ENCODE assay signal across 11 mouse cellular contexts in the genomic region with DNA sequence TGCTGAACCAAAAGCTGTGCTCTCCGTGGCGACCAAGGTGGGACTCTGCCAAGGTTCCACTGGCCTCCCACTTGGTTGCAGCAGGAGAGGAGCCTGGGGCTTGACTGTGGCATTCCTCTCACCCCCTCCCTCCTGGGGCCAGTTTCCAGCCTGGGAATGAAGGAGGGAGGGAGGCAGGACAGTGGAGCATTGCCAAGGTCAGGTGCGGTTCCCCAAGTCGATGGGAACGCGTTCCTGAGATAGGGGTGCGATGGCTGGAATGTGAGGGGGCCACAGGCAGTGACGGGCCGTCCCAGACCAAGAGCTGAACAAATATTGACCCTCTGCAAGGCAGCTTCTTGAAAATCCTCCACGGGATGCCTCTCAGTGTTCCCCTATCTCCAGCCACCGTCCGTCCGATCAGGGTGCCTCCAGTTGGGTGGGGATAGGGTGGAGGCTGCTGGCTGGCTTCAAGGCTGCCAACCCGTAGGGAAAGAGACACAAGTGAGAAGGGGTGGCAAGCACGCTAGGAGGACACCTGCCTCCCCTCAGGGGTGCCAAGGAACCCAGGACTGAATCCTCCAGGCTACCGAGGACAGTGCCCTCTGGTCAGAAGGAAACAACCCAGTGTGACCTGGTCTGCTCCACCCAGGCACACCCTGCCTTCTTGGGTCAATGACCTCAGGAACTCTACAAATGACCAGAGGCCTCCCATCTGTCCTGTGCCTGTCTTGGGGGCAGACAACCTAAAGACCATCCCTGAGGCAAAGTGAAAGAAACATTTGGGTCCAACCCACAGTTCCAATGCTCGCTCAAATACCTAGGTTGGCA.
A peak's percentile ranks its signal among the peaks of the same experiment; 100 is the strongest.
DNase-seq lines count a peak whose midpoint lies in the region; ATAC-seq and TF ChIP-seq lines count a peak whose summit lies in the region.
"Had no signal": no experiment of that assay in that cellular context is flagged by ENCODE, and none has a peak within 500 bp of the region (broad histone marks: within the 10 kb centered on the region; RNA-seq: fewer than 3 reads in every experiment).

No protein-coding gene starts in this region.

- H3K9me3 ChIP-seq in forebrain, embryonic 10.5 days = no peaks in the 10 kb centered on the region
- no peaks in the 10 kb centered on the region for H3K9me3 ChIP-seq in forebrain, embryonic 16.5 days (ENCODE audit: control insufficient read depth, low read length)
- H3K9me3 ChIP-seq in lung, embryonic 16.5 days (ENCODE audit: control insufficient read depth, low read length) = no peaks in the 10 kb centered on the region
- H3K9me3 ChIP-seq: hindbrain, embryonic 12.5 days; neural tube, embryonic 12.5 days had no signal

- H3K27me3 ChIP-seq in forebrain, embryonic 10.5 days (ENCODE audit: poor library complexity, severe bottlenecking) = no peaks in the 10 kb centered on the region
- H3K27me3 ChIP-seq in forebrain, embryonic 16.5 days (replicated peaks; ENCODE audit: control insufficient read depth, insufficient read depth, low read length) = no peaks in the 10 kb centered on the region
- H3K27me3 ChIP-seq in lung, embryonic 16.5 days (ENCODE audit: control insufficient read depth, insufficient read depth, low read depth, low read length) = no peaks in the 10 kb centered on the region
- no peaks in the 10 kb centered on the region for H3K27me3 ChIP-seq in thymus, adult 2 months (ENCODE audit: control insufficient read depth, insufficient read depth, low read length)
- H3K27me3 ChIP-seq: hindbrain, embryonic 12.5 days; neural tube, embryonic 12.5 days had no signal

- no peak overlapping the region for H3K9ac ChIP-seq in forebrain, embryonic 16.5 days (replicated peaks; ENCODE audit: low read depth, low read length)
- H3K9ac ChIP-seq in lung, embryonic 16.5 days (ENCODE audit: low read length) = no peak overlapping the region
- H3K9ac ChIP-seq: hindbrain, embryonic 12.5 days; neural tube, embryonic 12.5 days had no signal

- no peaks in the 10 kb centered on the region for H3K36me3 ChIP-seq in forebrain, embryonic 10.5 days (replicated peaks)
- H3K36me3 ChIP-seq in forebrain, embryonic 16.5 days (ENCODE audit: control insufficient read depth, insufficient read depth) = no peaks in the 10 kb centered on the region
- H3K36me3 ChIP-seq in lung, embryonic 16.5 days (ENCODE audit: control insufficient read depth, insufficient read depth, low read length) = no peaks in the 10 kb centered on the region
- no peaks in the 10 kb centered on the region for H3K36me3 ChIP-seq in thymus, adult 2 months (ENCODE audit: control insufficient read depth, insufficient read depth, low read length)
- H3K36me3 ChIP-seq: hindbrain, embryonic 12.5 days; neural tube, embryonic 12.5 days had no signal

- DNase-seq in forebrain, embryonic 10.5 days (ENCODE audit: extremely low spot score, low spot score) = no peak
- peak; percentile 41 for DNase-seq in c-Kit-positive CD71-positive TER-119-positive erythroid progenitor cells, embryonic 14.5 days (ENCODE audit: low spot score)
- DNase-seq in liver = peak; percentile 64
- DNase-seq in cerebellum, postnatal 25 days = no peak
- no peak for DNase-seq in thymus, adult 2 months
- DNase-seq: cerebellum, postnatal 10 days had no signal

- peaks cover 33% of the 10 kb centered on the region for H3K4me1 ChIP-seq in forebrain, embryonic 10.5 days
- no peaks in the 10 kb centered on the region for H3K4me1 ChIP-seq in forebrain, embryonic 16.5 days (replicated peaks; ENCODE audit: control insufficient read depth, insufficient read depth, low read length)
- H3K4me1 ChIP-seq in lung, embryonic 16.5 days (replicated peaks; ENCODE audit: control insufficient read depth, insufficient read depth, low read length) = peaks cover 25% of the 10 kb centered on the region
- 0 out of 2 replicates have a peak, but pooled peaks cover 4% of the 10 kb centered on the region for H3K4me1 ChIP-seq in thymus, adult 2 months (replicated peaks; ENCODE audit: control insufficient read depth, insufficient read depth, low read length)

- no peak overlapping the region for H3K4me3 ChIP-seq in forebrain, embryonic 10.5 days
- no peak overlapping the region for H3K4me3 ChIP-seq in forebrain, embryonic 16.5 days (replicated peaks; ENCODE audit: low read length)
- no peak overlapping the region for H3K4me3 ChIP-seq in lung, embryonic 16.5 days (ENCODE audit: low read length)
- no peak overlapping the region for H3K4me3 ChIP-seq in thymus, adult 2 months (ENCODE audit: control insufficient read depth, insufficient read depth, low read length)
- H3K4me3 ChIP-seq: hindbrain, embryonic 12.5 days; neural tube, embryonic 12.5 days had no signal

- TF ChIP-seq POLR2A in thymus, adult 2 months (IDR thresholded peaks at IDR 0.05; ENCODE audit: control insufficient read depth, extremely low read depth, insufficient read depth, low read length, poor library complexity) = no peak

- H3K4me2 ChIP-seq in forebrain, embryonic 16.5 days (ENCODE audit: low read length) = no peak overlapping the region
- H3K4me2 ChIP-seq in lung, embryonic 16.5 days (ENCODE audit: low read depth, low read length) = no peak overlapping the region
- H3K4me2 ChIP-seq: hindbrain, embryonic 12.5 days; neural tube, embryonic 12.5 days had no signal

- H3K27ac ChIP-seq in forebrain, embryonic 10.5 days = peak overlapping the region; percentile 0; the same call in 1 of the 2 replicates
- H3K27ac ChIP-seq in forebrain, embryonic 16.5 days (ENCODE audit: low read length) = no peak overlapping the region
- peak overlapping the region; percentile 68 for H3K27ac ChIP-seq in lung, embryonic 16.5 days (ENCODE audit: low read length)
- H3K27ac ChIP-seq in thymus, adult 2 months (ENCODE audit: control insufficient read depth, insufficient read depth, low read length) = no peak overlapping the region
- H3K27ac ChIP-seq: hindbrain, embryonic 12.5 days; neural tube, embryonic 12.5 days had no signal

- 90% methylated on average over 17 of the region's 17 CpGs for WGBS in forebrain, embryonic 10.5 days
- 88% methylated on average over 17 of the region's 17 CpGs for WGBS in forebrain, embryonic 16.5 days
- 54% methylated on average over 17 of the region's 17 CpGs for WGBS in lung, embryonic 16.5 days
- WGBS in thymus, adult 2 months = 90% methylated on average over 17 of the region's 17 CpGs

- no peak for ATAC-seq in forebrain, embryonic 16.5 days
- peak; percentile 66 for ATAC-seq in lung, embryonic 16.5 days (ENCODE audit: low read depth)
- no peak for ATAC-seq in monocyte, adult 5-6 weeks (replicated peaks; ENCODE audit: insufficient number of reproducible peaks, low FRiP score, low TSS enrichment, poor library complexity, severe bottlenecking)

- no peak for TF ChIP-seq CTCF in thymus, adult 2 months (IDR thresholded peaks at IDR 0.05; ENCODE audit: borderline replicate concordance, control insufficient read depth, extremely low read depth, insufficient read depth, low read length, poor library complexity)

Comparison
In these comparisons a context has a peak if more than half of its experiments do, and no peak if none do; other contexts are left out.
1. H3K27ac ChIP-seq: peak in forebrain, embryonic 10.5 days (single experiment) and lung, embryonic 16.5 days (single experiment); none in forebrain, embryonic 16.5 days (single experiment) and thymus, adult 2 months (single experiment).
2. DNase-seq: peak in c-Kit-positive CD71-positive TER-119-positive erythroid progenitor cells, embryonic 14.5 days (single experiment) and liver (single experiment); none in forebrain, embryonic 10.5 days (single experiment), cerebellum, postnatal 25 days (0 of 2) and thymus, adult 2 months (single experiment).